Mouse (Mus musculus): Measurements from ENCODE around the gene Ddx41.

- TF ChIP-seq CTCF (IDR thresholded peaks at IDR 0.05; ENCODE audit: borderline replicate concordance, insufficient read depth, low read length) (no peak), POLR2A (IDR thresholded peaks at IDR 0.05; ENCODE audit: low read depth, low read length) (no peak; the same call in 1 of the 2 replicates)
Observed at GRCm38 (mm10) chr13:55500575-55500974, 35.9 kb downstream of the Ddx41 start.
